Mouse (Mus musculus) natural killer cell, adult 2 months (primary cell): Measurements from ENCODE around the gene Fuk.
"Not testable (repeated sequence)": the region's sequence is repeated elsewhere in the genome, so short reads cannot be mapped to it uniquely, and the experiment has no call there.

Experiments used
- DNase-seq, 2 experiments: peaks; one replicate each; pipeline ENCODE4 v3.0.0; 2022; ENCODE audit warnings: low spot score in 2 of 2

Fuk gene

DNA sequence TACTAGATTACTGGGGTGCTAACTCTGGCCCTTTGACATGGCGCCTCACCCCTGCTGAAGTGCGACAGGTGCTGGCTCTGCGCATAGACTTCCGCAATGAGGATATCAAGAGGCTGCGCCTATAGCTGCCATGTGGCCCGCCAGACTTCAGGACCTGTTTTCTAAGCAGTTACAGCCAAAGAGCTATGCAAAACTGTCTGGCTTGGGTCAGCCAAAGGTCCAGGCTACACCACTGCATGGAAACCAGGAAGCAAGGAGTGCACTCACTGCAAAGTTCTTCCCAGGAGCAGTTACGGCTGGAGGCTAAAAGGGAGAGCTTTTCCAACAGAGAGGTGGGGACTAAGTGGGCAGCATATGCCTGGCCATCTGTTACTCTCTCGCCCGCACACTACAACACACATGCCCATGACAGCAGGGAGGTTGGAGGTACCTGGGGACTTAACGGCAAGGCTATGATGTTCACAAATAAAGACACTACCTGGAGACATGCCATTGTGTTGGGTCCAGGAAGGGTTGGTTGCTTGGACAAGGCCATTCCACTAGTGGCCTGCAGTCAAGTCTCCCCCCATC is 20.5 kb downstream of the Fuk start:
- DNase-seq: no peak

- no peak for DNase-seq
Measured at GRCm38 (mm10) chr8:110877862-110878261, 24.4 kb downstream of the Fuk start.

GRCm38 (mm10) chr8:110870501-110870900 is 31.8 kb downstream of the Fuk start:
- DNase-seq: no peak

GRCm38 (mm10) chr8:110861347-110862025 is 40.8 kb downstream of the Fuk start:
- DNase-seq: not testable (repeated sequence)

DNA sequence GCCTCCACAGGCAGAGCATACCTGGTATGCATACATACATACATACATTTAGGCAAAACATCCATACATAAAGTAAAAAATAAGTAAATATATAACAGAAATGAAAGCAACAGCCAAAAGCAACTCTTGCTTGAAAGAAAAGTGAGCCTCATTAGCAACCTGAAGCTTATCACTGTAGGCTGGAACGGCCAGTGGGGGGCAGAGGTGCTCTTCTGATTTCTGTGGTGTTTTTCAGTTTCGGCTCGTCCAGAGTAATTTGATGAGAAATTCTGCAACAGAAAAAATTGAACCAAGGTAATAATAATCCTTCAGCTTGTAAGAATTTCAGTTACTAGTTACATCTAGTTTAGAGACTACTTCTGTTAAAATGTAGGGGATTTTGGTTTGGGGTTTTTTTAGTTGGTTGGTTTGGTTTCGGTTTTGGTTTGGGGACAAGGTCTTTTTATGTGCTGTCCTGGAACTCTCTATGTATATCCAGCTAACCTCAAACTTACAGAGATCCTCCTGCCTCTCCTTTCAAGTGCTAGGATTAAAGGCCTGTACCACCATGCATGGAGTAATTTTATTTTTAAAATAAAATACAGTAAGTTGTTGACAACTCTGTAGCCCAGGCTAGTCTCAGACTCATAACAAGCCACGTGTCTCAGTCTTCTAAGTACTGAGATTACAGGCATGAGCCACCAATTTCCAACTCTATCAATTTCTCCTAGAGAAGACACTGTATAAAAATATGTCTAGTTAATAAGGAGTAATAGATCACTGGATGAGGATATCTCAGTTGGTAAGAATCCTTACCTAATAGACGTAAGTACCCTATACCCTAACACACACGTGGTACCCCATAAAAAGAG is 42.4 kb downstream of the Fuk start:
- DNase-seq: peak in 1 of 2 experiments; percentile 6

GRCm38 (mm10) chr8:110856760-110857461 is 45.4 kb downstream of the Fuk start:
- DNase-seq: no peak

GRCm38 (mm10) chr8:110856073-110856472 is 46.2 kb downstream of the Fuk start:
- not testable (repeated sequence) for DNase-seq

GRCm38 (mm10) chr8:110851186-110851585 is 51.1 kb downstream of the Fuk start:
- no peak for DNase-seq

DNA sequence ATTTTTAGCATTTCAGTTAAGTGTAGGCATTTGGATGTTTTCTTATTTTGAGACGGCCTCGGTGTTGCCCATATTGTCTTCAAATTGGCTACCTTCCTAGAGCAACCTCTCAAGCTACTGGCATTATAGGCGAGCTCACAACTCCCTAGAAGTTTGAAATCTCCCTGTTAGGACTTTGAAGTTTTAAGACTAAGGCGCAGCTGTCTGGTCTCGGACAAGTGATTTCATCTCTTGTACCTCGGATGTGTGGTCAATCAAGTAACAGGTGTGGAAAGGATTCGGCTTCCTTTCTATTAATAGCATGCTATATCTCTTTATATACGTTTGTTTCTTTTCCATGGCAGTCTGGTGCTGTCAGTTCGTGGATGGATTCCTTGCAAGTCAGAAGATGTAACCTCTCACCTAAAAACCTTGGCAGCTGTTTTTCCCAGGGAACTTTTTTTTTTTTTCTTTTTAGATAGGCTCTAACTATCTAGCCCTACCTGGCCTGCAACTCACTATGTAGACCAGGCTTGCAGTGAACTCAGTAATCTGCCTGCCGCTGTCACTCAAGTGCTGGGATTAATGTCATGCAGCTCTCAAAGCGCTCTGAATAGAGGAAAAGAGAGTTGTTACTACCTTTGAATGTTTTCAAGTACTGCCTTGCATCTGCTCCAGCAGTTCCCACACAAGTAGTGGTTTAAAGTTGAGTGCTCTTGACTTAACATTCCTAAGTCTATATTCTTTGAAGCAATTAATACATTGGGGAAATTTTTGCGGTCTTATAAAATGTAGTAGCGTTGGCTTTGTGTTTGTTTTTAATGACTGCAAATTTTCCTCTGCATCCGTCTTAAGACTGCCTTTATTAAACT is 54.4 kb downstream of the Fuk start:
- DNase-seq: no peak

DNA sequence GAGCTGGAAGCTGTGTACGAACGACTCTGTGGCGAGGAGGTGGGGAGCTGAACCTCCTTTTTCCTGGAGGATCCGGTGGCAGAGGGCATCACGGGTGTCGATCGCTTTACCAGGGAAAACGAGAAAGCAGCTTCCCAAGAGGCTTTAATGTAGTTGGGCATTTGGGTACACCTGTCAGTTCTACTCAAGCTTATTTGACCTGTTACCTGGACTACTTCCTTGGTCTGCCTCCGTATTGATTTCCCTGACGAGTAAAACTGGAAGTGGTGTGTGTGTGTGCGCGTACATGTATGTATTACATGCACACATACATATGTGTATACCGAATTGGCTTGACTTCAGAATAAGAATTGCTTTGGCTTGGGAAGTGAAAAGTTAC is 55.1 kb downstream of the Fuk start:
- no peak for DNase-seq

DNA sequence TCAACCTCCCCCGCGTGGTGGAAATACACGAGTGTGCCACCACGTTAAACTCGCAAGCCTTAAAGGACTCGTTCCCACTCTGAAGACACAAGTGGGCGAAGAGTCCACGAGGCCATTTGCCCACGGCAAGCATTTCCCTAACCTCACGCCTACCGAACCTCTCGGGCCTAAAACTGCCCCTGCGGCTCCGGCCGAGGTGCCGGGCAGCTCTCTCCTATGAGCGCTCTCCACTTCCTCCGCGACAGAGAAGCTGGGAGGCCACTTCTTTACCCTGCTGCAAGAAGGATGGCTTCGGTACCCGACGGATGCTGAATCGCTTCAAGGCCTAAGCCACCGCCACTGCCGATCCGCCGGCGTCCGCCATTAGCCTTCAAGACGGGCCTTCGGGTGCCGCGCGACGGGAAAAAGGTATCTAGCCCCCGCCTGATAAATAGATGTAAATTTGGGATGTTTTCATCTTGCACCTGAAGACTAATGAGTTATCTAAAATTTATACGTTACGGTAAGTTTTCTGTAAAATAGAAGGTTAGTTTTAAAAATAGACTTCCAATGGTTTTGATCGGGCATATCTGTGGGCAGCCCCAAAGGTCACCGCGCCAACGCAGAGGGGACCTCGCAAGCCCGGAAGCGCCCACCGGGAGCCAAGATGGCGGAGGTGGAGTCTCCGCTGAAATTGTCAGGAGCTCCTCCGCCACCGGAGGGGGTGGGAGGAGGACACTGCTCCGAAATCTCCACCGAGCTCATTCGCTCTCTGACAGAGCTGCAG is 55.7 kb downstream of the Fuk start, which contains the start of the genes Cog4 and Sf3b3:
Cog4 (plus strand) TSS at position 196 of the 766 bp plus-strand sequence.
Sf3b3 (minus strand) TSS at position 383 of the 766 bp plus-strand sequence.
- DNase-seq: peak; percentile 85 to 87

- DNase-seq: peak in 1 of 2 experiments; percentile 2
Measured at GRCm38 (mm10) chr8:110845821-110846404, 56.4 kb downstream of the Fuk start.

- DNase-seq: no peak
Measured at GRCm38 (mm10) chr8:110844941-110845340, 57.3 kb downstream of the Fuk start.

- no peak for DNase-seq
Measured at GRCm38 (mm10) chr8:110843207-110843606, 59.1 kb downstream of the Fuk start.

GRCm38 (mm10) chr8:110842012-110842574 is 60.2 kb downstream of the Fuk start:
- DNase-seq: no peak
